Mouse (Mus musculus) heart, adult 2 months (tissue): ENCODE measurements at regions not wholly inside any gene's neighbourhood (a gene's known extent, or its start where the extent isn't known, plus 50 kb on each side); places are given as distances from the start of the nearest gene placed in this dataset.

ENCODE experiments used
- CTCF ChIP-seq: fragments of 200-600 bp; IDR thresholded peaks from 2 replicates; pipeline ENCODE4 v1.8.1; 2022; ENCODE audit warnings: antibody characterized with exemption, mild to moderate bottlenecking, moderate library complexity
- EP300 ChIP-seq: fragments of 200-500 bp; IDR thresholded peaks from 2 replicates; pipeline ENCODE4 v1.6.1; 2011; ENCODE audit warnings: low read depth, low read length, control low read depth; ENCODE audit not compliant: insufficient read depth
- POLR2A ChIP-seq: fragments of 200-500 bp; IDR thresholded peaks from 2 replicates; pipeline ENCODE4 v1.6.1; 2011; ENCODE audit warnings: mild to moderate bottlenecking, low read depth, low read length, control low read depth; ENCODE audit not compliant: insufficient read depth

- TF ChIP-seq CTCF: no peak
- no peak for TF ChIP-seq POLR2A
- no peak for TF ChIP-seq EP300
Measured at GRCm38 (mm10) chr10:21688513-21688912, 95.6 kb downstream of the 1700020N01Rik start.
